Mouse (Mus musculus) ES-E14 (cell line): ENCODE results near the gene Zfr2. TPM values are rescaled to one million over a fixed set of nuclear protein-coding genes. Genes with fewer than 3 reads are reported as not detected.

Experiments
- DNase-seq: peaks from one replicate; pipeline ENCODE4 v3.0.0-alpha.2; 2013; ENCODE audit warnings: low read depth, low spot score
- H3K27ac ChIP-seq: 2 replicates; pipeline ENCODE4 v1.5.1; 2012; ENCODE audit warnings: low read depth, mild to moderate bottlenecking, low read length, moderate library complexity, mixed read lengths; ENCODE audit not compliant: poor library complexity, insufficient read depth, severe bottlenecking
- H3K36me3 ChIP-seq: 2 replicates; pipeline ENCODE4 v1.6.1; 2012; ENCODE audit warnings: mild to moderate bottlenecking, low read length, moderate library complexity, mixed read lengths; ENCODE audit not compliant: control insufficient read depth, poor library complexity, insufficient read depth, severe bottlenecking
- H3K4me1 ChIP-seq, 2 experiments: fragments of 150-350 bp in 1 of 2; sonication (generic) in 1 of 2; 2 replicates each; pipeline ENCODE4 v1.6.1; 2012; ENCODE audit warnings: low read length in 2 of 2, mild to moderate bottlenecking in 1 of 2, mixed read lengths in 1 of 2; ENCODE audit not compliant: control insufficient read depth in 2 of 2, insufficient read depth in 2 of 2, poor library complexity in 1 of 2
- H3K4me3 ChIP-seq, 2 experiments: fragments of 150-350 bp in 1 of 2; sonication (generic) in 1 of 2; 2 replicates each; pipeline ENCODE4 v1.5.1; 2012; ENCODE audit warnings: low read length in 2 of 2, low read depth in 1 of 2, mild to moderate bottlenecking in 1 of 2, mixed read lengths in 1 of 2; ENCODE audit not compliant: insufficient read depth in 1 of 2, poor library complexity in 1 of 2, severe bottlenecking in 1 of 2
- H3K9ac ChIP-seq: 2 replicates; pipeline ENCODE4 v1.6.1; 2012; ENCODE audit warnings: low read depth, mild to moderate bottlenecking, low read length, mixed read lengths; ENCODE audit not compliant: poor library complexity, insufficient read depth, severe bottlenecking
- H3K9me3 ChIP-seq: fragments of 150-350 bp; sonication (generic); 2 replicates; pipeline ENCODE4 v1.6.1; 2012; ENCODE audit warnings: low read depth, mild to moderate bottlenecking, low read length; ENCODE audit not compliant: control insufficient read depth, insufficient read depth
- CHD2 ChIP-seq: IDR thresholded peaks from 2 replicates; pipeline ENCODE4 v1.6.1; 2014; ENCODE audit warnings: mild to moderate bottlenecking, low read depth, low read length, inconsistent platforms
- HCFC1 ChIP-seq: IDR thresholded peaks from 2 replicates; pipeline ENCODE4 v1.6.1; 2012; ENCODE audit warnings: low read length, inconsistent platforms, borderline replicate concordance; ENCODE audit not compliant: insufficient read depth
- MAFK ChIP-seq: IDR thresholded peaks from 2 replicates; pipeline ENCODE4 v1.6.1; 2014; ENCODE audit warnings: mild to moderate bottlenecking, low read depth, low read length, inconsistent platforms; ENCODE audit not compliant: insufficient read depth
- ZC3H11A ChIP-seq: IDR thresholded peaks from 2 replicates; pipeline ENCODE4 v1.6.1; 2012; ENCODE audit warnings: low read depth, mild to moderate bottlenecking, inconsistent platforms, low read length, borderline replicate concordance
- ZNF384 ChIP-seq: IDR thresholded peaks from 2 replicates; pipeline ENCODE4 v1.6.1; 2012; ENCODE audit warnings: low read depth, low read length, inconsistent platforms
- in situ Hi-C, 2 experiments: fragments of 600-800 bp; cut with MboI; formaldehyde crosslinking; loops; one replicate each; pipeline ENCODE4 v1.15.1; 2025; ENCODE audit warnings: low sequenced_read_pairs in 2 of 2, inconsistent platforms in 1 of 2; ENCODE audit not compliant: unreplicated experiment in 2 of 2
- total RNA-seq: library from RNA; depleted of rRNA; stranded (reverse); fragments of 300-350 nt; gene quantifications from 2 replicates; pipeline ENCODE4 v1.2.3, GENCODE M21; 2012

Zfr2 gene
- total RNA-seq, 1 experiment: 0.67 TPM

- H3K27ac ChIP-seq: no peak within 1 kb of the TSS
- in situ Hi-C loops: no loop called here
- H3K9me3 ChIP-seq: no peaks in the 10 kb centered on the region
- no peak within 1 kb of the TSS for H3K9ac ChIP-seq
- DNase-seq: no peak
- peak within 1 kb of the TSS in 1 of 2 experiments; percentile 33; a peak in 1 of 4 replicates for H3K4me3 ChIP-seq
- TF ChIP-seq ZNF384: no peak
- no peak for TF ChIP-seq HCFC1
- no peak for TF ChIP-seq MAFK
- TF ChIP-seq CHD2: no peak
- no peaks in the 10 kb centered on the region for H3K36me3 ChIP-seq
- H3K4me1 ChIP-seq: peaks cover 0 to 20% of the 10 kb centered on the region in 2 experiments; a peak in 1 of 4 replicates
Observed at GRCm38 (mm10) chr10:81252424-81253419, 19.8 kb downstream of the Zfr2 start, which contains the start of gene Matk. Gene Matk (plus strand): TSS chr10:81252935.

GRCm38 (mm10) chr10:81254886-81255285 lies 21.9 kb downstream of the Zfr2 start:
- Histone ChIP-seq H3K4me3 (no peak overlapping the region), H3K36me3 (no peaks in the 10 kb centered on the region), H3K4me1 (peaks cover 0 to 16% of the 10 kb centered on the region in 2 experiments; a peak in 1 of 4 replicates), H3K27ac (no peak overlapping the region), H3K9me3 (no peaks in the 10 kb centered on the region), H3K9ac (no peak overlapping the region)
- in situ Hi-C loops: no loop called here
- TF ChIP-seq HCFC1 (no peak), MAFK (no peak), ZNF384 (no peak), CHD2 (no peak), ZC3H11A (no peak)
- DNase-seq: no peak

GRCm38 (mm10) chr10:81257158-81258039 lies 24.4 kb downstream of the Zfr2 start:
- no peak for TF ChIP-seq ZC3H11A
- TF ChIP-seq HCFC1: no peak
- no peak for TF ChIP-seq ZNF384
- no peak for TF ChIP-seq CHD2
- TF ChIP-seq MAFK: no peak
- Histone ChIP-seq H3K4me3 (peak overlapping the region; percentile 66 to 84), H3K4me1 (peaks cover 3 to 16% of the 10 kb centered on the region in 2 experiments; a peak in 1 of 4 replicates), H3K9me3 (no peaks in the 10 kb centered on the region), H3K36me3 (no peaks in the 10 kb centered on the region), H3K9ac (peak overlapping the region; percentile 47), H3K27ac (no peak overlapping the region)
- in situ Hi-C loops: no loop called here
- no peak for DNase-seq

DNA sequence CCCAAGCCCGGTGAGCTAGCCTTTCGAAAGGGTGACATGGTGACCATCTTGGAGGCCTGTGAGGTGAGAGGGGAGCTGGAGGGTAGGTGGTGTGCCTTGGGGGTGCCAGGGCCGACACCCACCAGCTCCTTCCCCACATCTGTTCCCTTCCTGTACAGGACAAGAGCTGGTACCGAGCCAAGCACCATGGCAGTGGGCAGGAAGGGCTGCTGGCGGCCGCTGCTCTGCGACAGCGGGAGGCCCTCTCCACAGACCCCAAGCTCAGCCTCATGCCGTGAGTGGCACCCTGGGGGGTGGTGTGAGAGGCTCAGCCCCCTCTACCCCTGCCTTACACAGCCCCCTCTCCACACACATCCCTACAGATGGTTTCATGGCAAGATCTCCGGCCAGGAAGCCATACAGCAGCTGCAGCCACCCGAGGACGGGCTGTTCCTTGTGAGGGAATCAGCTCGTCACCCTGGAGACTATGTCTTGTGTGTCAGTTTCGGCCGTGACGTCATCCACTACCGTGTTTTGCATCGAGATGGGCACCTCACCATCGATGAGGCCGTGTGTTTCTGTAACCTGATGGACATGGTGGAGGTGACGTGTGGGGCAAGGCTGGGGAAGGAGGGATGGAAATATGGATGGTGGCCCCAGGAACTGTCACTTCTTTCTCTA lies 26.4 kb downstream of the Zfr2 start:
- H3K9ac ChIP-seq: no peak overlapping the region
- H3K36me3 ChIP-seq: peaks cover 9% of the 10 kb centered on the region; the same call in 1 of the 2 replicates
- peaks cover 3 to 10% of the 10 kb centered on the region in 2 experiments; a peak in 1 of 4 replicates for H3K4me1 ChIP-seq
- no peak overlapping the region for H3K4me3 ChIP-seq
- DNase-seq: no peak
- no peaks in the 10 kb centered on the region for H3K9me3 ChIP-seq
- TF ChIP-seq ZC3H11A: no peak
- TF ChIP-seq CHD2: no peak
- no peak for TF ChIP-seq HCFC1
- TF ChIP-seq MAFK: no peak
- no peak for TF ChIP-seq ZNF384
- no peak overlapping the region for H3K27ac ChIP-seq
- in situ Hi-C loops: no loop called here
